Mouse (Mus musculus): Measurements from ENCODE around the gene Mfsd4b5.
"Not testable (repeated sequence)": the region's sequence is repeated elsewhere in the genome, so short reads cannot be mapped to it uniquely, and the experiment has no call there.

Mfsd4b5 gene

GRCm38 (mm10) chr10:39961906-39962305 lies 24.5 kb downstream of the Mfsd4b5 start:
- no peak for DNase-seq

- peak in 1 of 2 experiments; percentile 11 for DNase-seq
Measured at GRCm38 (mm10) chr10:39960441-39960822, 26.0 kb downstream of the Mfsd4b5 start.

- peak; percentile 91 to 94 for DNase-seq
Measured at GRCm38 (mm10) chr10:39959761-39960440, 26.5 kb downstream of the Mfsd4b5 start, which contains the start of gene Mfsd4b3. Gene Mfsd4b3 (minus strand): TSS chr10:39960153.

- DNase-seq: no peak
Measured at GRCm38 (mm10) chr10:39958266-39958665, 28.2 kb downstream of the Mfsd4b5 start.

- no peak for DNase-seq
Measured at GRCm38 (mm10) chr10:39956340-39956878, 30.0 kb downstream of the Mfsd4b5 start.

- DNase-seq: no peak
Measured at GRCm38 (mm10) chr10:39955163-39955562, 31.3 kb downstream of the Mfsd4b5 start.

GRCm38 (mm10) chr10:39949377-39949954 lies 37.0 kb downstream of the Mfsd4b5 start:
- no peak for DNase-seq

- DNase-seq: not testable (repeated sequence)
Measured at GRCm38 (mm10) chr10:39947195-39947594, 39.3 kb downstream of the Mfsd4b5 start.

GRCm38 (mm10) chr10:39936553-39936952 lies 49.9 kb downstream of the Mfsd4b5 start:
- no peak for DNase-seq

GRCm38 (mm10) chr10:39926616-39927139 lies 59.8 kb downstream of the Mfsd4b5 start, which contains the start of gene Mfsd4b2:
Gene Mfsd4b2 (minus strand): TSS chr10:39926923.
- DNase-seq: no peak

GRCm38 (mm10) chr10:39924556-39924955 lies 61.9 kb downstream of the Mfsd4b5 start:
- DNase-seq: not testable (repeated sequence)

- no peak for DNase-seq
Measured at GRCm38 (mm10) chr10:39912616-39913015, 73.8 kb downstream of the Mfsd4b5 start.

- DNase-seq: no peak
Measured at GRCm38 (mm10) chr10:39908768-39909441, 77.5 kb downstream of the Mfsd4b5 start.

Data from thymus, adult 18-20 months (tissue).